Mouse (Mus musculus) myocyte (in vitro differentiated cells): Measurements from ENCODE around the gene Tpcn1.

ENCODE experiments used
- CEBPB ChIP-seq: IDR thresholded peaks from 2 replicates; pipeline ENCODE4 v1.6.1; 2011; ENCODE audit warnings: mild to moderate bottlenecking, moderate library complexity; ENCODE audit not compliant: poor library complexity, insufficient read depth, severe bottlenecking
- E2F4 ChIP-seq: IDR thresholded peaks from one replicate; pipeline ENCODE4 v1.6.1; 2011; ENCODE audit warnings: mild to moderate bottlenecking, control low read depth, moderate library complexity; ENCODE audit not compliant: insufficient read depth
- MAX ChIP-seq: IDR thresholded peaks from one replicate; pipeline ENCODE4 v1.6.1; 2011; ENCODE audit warnings: low read depth, mild to moderate bottlenecking, control low read depth
- MYOD1 ChIP-seq, 3 experiments: IDR thresholded peaks; one replicate each; pipeline ENCODE4 v1.6.1; 2011; ENCODE audit warnings: control low read depth in 2 of 3, low read depth in 2 of 3, mild to moderate bottlenecking in 2 of 3, moderate library complexity in 1 of 3; ENCODE audit not compliant: insufficient read length in 2 of 3, control insufficient read depth in 1 of 3
- MYOG ChIP-seq, 3 experiments: IDR thresholded peaks; one replicate each; pipeline ENCODE4 v1.6.1; 2011; ENCODE audit warnings: control low read depth in 2 of 3, low read depth in 2 of 3, mild to moderate bottlenecking in 2 of 3; ENCODE audit not compliant: insufficient read length in 2 of 3, control insufficient read depth in 1 of 3, insufficient read depth in 1 of 3
- POLR2A ChIP-seq: IDR thresholded peaks from one replicate; pipeline ENCODE4 v1.6.1; 2011; ENCODE audit warnings: low read depth, mild to moderate bottlenecking, control low read depth, moderate library complexity; ENCODE audit not compliant: insufficient read length
- POLR2AphosphoS2 ChIP-seq: IDR thresholded peaks from one replicate; pipeline ENCODE4 v1.6.1; 2011; ENCODE audit warnings: low read depth, control low read depth; ENCODE audit not compliant: insufficient read length
- REST ChIP-seq: IDR thresholded peaks from one replicate; pipeline ENCODE4 v1.6.1; 2011; ENCODE audit warnings: mild to moderate bottlenecking, control low read depth, moderate library complexity; ENCODE audit not compliant: insufficient read depth, insufficient read length
- SRF ChIP-seq: IDR thresholded peaks from one replicate; pipeline ENCODE4 v1.6.1; 2011; ENCODE audit warnings: low read depth; ENCODE audit not compliant: control insufficient read depth, insufficient read length
- TCF12 ChIP-seq: IDR thresholded peaks from one replicate; pipeline ENCODE4 v1.6.1; 2011; ENCODE audit warnings: mild to moderate bottlenecking, control low read depth; ENCODE audit not compliant: poor library complexity, insufficient read depth, severe bottlenecking
- USF1 ChIP-seq: IDR thresholded peaks from one replicate; pipeline ENCODE4 v1.6.1; 2011; ENCODE audit warnings: low read depth, mild to moderate bottlenecking, control low read depth, moderate library complexity

- no peak for TF ChIP-seq MAX
- TF ChIP-seq POLR2A = no peak
- TF ChIP-seq REST = no peak
- TF ChIP-seq E2F4 = no peak
- no peak for TF ChIP-seq TCF12
- TF ChIP-seq USF1 = no peak
- no peak for TF ChIP-seq CEBPB
- no peak for TF ChIP-seq POLR2AphosphoS2
- no peak for TF ChIP-seq SRF
- no peak for TF ChIP-seq MYOG (IDR thresholded peaks at IDR 0.05; ENCODE audit: control insufficient read depth in 1 of 3, insufficient read depth in 1 of 3, insufficient read length in 2 of 3, low read depth in 2 of 3)
- TF ChIP-seq MYOD1 (IDR thresholded peaks at IDR 0.05; ENCODE audit: control insufficient read depth in 1 of 3, insufficient read length in 2 of 3, low read depth in 2 of 3) = no peak
Observed at GRCm38 (mm10) chr5:120568964-120569363, 19.5 kb downstream of the Tpcn1 start.
